Mouse (Mus musculus): ENCODE measurements at regions not wholly inside any gene's neighbourhood (a gene's known extent, or its start where the extent isn't known, plus 50 kb on each side); places are given as distances from the start of the nearest gene placed in this dataset.

GRCm38 (mm10) chr12:29129331-29129730 lies 377.7 kb downstream of the Eipr1 start:
- no peak for TF ChIP-seq CTCF (IDR thresholded peaks at IDR 0.05; ENCODE audit: low read depth)
- TF ChIP-seq EP300 (IDR thresholded peaks at IDR 0.05; ENCODE audit: low read depth): no peak

Measured in heart, postnatal 0 days (tissue).